Mouse (Mus musculus) cerebellum, postnatal 4 days (tissue): Measurements from ENCODE around the gene Lefty2.
A peak's percentile ranks its signal among the peaks of the same experiment; 100 is the strongest.

Source experiments
- DNase-seq, 2 experiments: peaks; one replicate each; pipeline ENCODE4 v3.0.0; 2022; ENCODE audit warnings: low spot score in 2 of 2, mixed read lengths in 1 of 2

The Lefty2 gene

GRCm38 (mm10) chr1:180892808-180893207, at the start of gene Lefty2:
Gene Lefty2 (plus strand): TSS chr1:180893108.
- DNase-seq = no peak

- peak in 1 of 2 experiments; percentile 61 for DNase-seq
These were observed 44.8 kb upstream of the Lefty2 start for GRCm38 (mm10) chr1:180848114-180848510.

GRCm38 (mm10) chr1:180848511-180849241, 44.2 kb upstream of the Lefty2 start:
- DNase-seq = peak; percentile 34 to 59

DNA sequence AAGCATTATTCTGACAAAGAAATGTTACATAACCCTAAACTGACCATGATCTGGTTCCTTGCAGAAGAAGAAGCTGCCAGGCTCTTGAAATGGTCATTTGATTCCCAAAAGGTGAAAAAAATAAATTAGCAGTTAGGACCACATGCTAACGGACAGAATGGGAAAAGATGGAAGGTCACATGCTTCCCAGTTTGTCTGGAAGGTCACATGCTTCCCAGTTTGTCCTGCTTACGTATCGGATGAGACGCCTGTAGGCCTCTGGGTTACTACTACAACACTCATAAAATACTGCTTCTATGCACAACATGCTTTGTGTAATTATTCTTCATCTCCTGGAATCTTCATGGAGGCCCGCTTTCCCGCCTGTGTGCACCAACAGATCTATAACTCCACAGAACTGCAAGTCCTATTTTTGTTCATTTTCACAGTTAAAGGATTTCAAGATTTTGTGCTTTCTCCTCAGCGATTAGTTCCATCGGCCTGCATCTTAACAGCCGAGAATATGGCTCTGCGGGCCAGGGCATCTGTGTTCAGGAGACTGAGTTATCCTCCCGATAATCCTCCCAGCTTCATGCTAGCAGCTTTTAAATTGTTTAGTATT, 43.1 kb upstream of the Lefty2 start:
- no peak for DNase-seq

GRCm38 (mm10) chr1:180850316-180851270, 42.3 kb upstream of the Lefty2 start, which contains the start of gene Sde2:
Gene Sde2 (plus strand): TSS chr1:180851127.
- peak; percentile 100 for DNase-seq

DNA sequence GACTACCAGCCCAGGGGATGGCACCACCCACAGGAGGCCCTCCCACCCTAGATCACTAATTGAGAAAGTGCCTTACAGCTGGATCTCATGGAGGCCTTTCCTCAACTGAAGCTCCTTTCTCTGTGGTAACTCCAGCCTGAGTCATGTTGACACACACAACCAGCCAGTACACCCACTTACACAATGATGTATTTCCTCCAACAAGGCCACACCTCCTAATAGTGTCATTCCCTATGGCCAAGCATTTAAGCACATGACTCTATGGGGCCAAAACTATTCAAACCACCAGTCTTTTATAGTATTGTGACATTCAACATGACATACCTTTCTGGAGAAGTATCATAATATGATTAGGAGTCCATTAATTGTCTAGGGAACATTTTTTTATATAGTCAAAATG, 34.1 kb upstream of the Lefty2 start:
- DNase-seq = no peak

GRCm38 (mm10) chr1:180860030-180860429, 32.9 kb upstream of the Lefty2 start:
- DNase-seq = no peak

GRCm38 (mm10) chr1:180863606-180864005, 29.3 kb upstream of the Lefty2 start:
- DNase-seq = peak in 1 of 2 experiments; percentile 10

DNA sequence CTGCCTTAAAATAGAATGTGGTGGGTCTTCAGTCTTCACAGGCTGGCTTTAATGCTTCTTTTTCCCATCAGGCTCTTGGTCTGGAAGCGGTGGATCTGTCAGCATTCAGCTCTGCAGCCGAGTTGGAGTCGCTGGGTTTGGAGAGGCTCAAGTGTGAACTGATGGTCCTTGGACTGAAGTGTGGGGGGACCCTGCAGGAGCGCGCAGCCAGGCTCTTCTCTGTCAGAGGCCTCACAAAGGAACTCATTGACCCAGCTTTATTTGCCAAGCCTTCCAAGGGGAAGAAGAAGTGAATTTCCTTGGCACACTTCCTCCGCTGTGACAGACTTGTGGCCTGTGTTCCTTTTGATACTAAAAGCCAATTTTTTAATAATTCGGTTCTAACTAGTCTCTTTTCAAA, 26.9 kb upstream of the Lefty2 start:
- no peak for DNase-seq

DNA sequence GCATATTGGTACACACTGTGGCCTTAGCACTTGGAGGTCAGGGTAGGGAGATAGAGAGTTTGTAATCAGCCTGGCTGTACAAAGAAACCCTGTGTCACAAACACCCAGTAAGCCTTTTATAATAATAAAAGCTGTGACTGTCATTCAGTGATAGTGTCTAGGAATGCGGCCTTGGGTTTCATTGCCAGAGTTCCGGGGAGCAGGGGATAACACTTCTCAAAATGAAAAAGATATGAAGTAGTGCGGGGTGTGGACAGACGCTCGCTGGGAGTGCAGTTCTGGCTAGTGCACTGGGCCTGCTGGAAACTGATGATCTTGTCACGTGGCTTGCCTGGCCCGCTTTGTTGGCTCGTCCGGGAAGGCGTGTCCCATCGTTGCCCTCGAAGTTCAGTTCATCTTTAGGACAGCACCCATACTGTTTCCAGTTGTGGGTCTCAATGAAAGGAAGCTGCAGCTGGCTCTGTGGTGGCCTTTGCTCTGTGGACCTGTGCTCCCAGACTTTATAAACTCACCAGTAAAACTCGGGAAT, 22.7 kb upstream of the Lefty2 start:
- DNase-seq = no peak

DNA sequence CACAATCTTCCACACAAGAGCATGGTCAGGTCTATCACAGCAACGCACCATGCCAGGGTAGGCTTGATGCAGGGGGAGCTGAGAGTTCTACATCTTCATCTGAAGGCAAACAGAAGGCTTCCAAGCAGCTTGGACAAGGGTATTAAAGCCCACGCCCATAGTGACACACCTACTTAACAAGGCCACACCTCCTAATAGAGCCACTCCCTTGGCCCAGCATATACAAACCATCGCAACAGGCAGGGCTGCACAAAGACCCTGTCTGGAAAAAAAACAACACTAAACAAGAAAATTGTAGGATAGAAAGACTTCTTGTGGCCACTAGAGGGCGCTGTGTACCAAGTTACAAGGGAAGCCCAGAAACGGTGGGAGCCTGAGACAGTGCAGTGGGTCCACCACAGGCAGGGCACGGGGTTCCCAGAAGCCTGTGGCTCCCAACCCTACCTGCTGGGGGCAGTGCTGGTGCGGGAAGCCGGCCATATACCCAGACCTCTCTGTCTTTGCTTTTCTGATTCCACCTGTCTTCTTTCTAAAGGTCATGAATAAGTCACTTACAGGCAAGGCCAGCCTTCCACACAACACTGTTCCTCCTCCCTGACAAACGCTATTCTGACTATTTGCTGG, 18.9 kb upstream of the Lefty2 start:
- peak in 1 of 2 experiments; percentile 26 for DNase-seq

GRCm38 (mm10) chr1:180874615-180875014, 18.3 kb upstream of the Lefty2 start:
- DNase-seq = no peak

- no peak for DNase-seq
These were observed 17.8 kb upstream of the Lefty2 start for GRCm38 (mm10) chr1:180875126-180875525.

- no peak for DNase-seq
These were observed 15.4 kb upstream of the Lefty2 start for GRCm38 (mm10) chr1:180877466-180877865.

DNA sequence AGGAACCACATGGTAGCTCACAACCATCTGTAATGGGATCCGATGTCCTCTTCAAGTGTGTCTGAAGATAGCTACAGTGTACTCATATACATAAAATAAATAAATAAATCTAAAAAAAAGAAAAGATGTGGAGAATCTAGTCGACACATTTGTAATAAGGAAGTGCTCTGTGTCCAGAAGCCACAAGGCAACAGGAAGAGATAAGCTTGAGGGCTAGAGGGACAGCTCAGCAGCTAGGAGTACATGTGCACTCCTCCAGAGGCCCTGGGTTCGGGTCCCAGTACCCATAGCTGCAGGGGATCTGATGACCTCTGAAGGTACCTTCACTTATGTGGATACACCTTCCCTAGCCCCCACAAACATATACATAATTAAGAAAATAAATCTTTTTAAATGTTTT, 11.1 kb upstream of the Lefty2 start:
- no peak for DNase-seq

GRCm38 (mm10) chr1:180883731-180884130, 9.2 kb upstream of the Lefty2 start:
- no peak for DNase-seq

- no peak for DNase-seq
These were observed 8.4 kb upstream of the Lefty2 start for GRCm38 (mm10) chr1:180884484-180884883.

- DNase-seq = no peak
These were observed 4.3 kb upstream of the Lefty2 start for GRCm38 (mm10) chr1:180888556-180889042.

- DNase-seq = no peak
These were observed 3.7 kb upstream of the Lefty2 start for GRCm38 (mm10) chr1:180889172-180889571.

DNA sequence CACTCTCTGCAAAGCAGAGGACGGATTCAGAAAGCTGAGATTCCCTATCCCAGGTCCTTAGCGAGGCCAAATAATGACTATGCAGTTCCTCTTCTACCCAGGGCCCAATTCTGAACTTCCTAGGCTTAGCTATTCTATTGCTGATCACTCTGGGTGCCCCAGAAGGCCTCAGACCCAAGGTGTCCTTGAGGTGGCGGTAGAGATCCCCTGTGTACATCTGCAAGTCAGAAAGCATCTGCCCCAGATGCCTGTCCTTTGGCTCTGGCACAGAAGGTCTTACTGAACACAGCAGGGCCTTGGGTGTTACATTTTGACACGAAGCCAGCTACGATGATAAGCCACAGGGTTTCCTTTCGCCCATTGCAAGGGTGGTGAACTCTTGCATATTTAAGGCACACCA, 3.1 kb upstream of the Lefty2 start:
- no peak for DNase-seq
